Mouse (Mus musculus) myocyte (in vitro differentiated cells): ENCODE measurements around the gene Dmkn.

ENCODE experiments used
- CEBPB ChIP-seq: IDR thresholded peaks from 2 replicates; pipeline ENCODE4 v1.6.1; 2011; ENCODE audit warnings: mild to moderate bottlenecking, moderate library complexity; ENCODE audit not compliant: poor library complexity, insufficient read depth, severe bottlenecking
- E2F4 ChIP-seq: IDR thresholded peaks from one replicate; pipeline ENCODE4 v1.6.1; 2011; ENCODE audit warnings: mild to moderate bottlenecking, control low read depth, moderate library complexity; ENCODE audit not compliant: insufficient read depth
- MAX ChIP-seq: IDR thresholded peaks from one replicate; pipeline ENCODE4 v1.6.1; 2011; ENCODE audit warnings: low read depth, mild to moderate bottlenecking, control low read depth
- MYOD1 ChIP-seq, 3 experiments: IDR thresholded peaks; one replicate each; pipeline ENCODE4 v1.6.1; 2011; ENCODE audit warnings: control low read depth in 2 of 3, low read depth in 2 of 3, mild to moderate bottlenecking in 2 of 3, moderate library complexity in 1 of 3; ENCODE audit not compliant: insufficient read length in 2 of 3, control insufficient read depth in 1 of 3
- MYOG ChIP-seq, 3 experiments: IDR thresholded peaks; one replicate each; pipeline ENCODE4 v1.6.1; 2011; ENCODE audit warnings: control low read depth in 2 of 3, low read depth in 2 of 3, mild to moderate bottlenecking in 2 of 3; ENCODE audit not compliant: insufficient read length in 2 of 3, control insufficient read depth in 1 of 3, insufficient read depth in 1 of 3
- POLR2A ChIP-seq: IDR thresholded peaks from one replicate; pipeline ENCODE4 v1.6.1; 2011; ENCODE audit warnings: low read depth, mild to moderate bottlenecking, control low read depth, moderate library complexity; ENCODE audit not compliant: insufficient read length
- POLR2AphosphoS2 ChIP-seq: IDR thresholded peaks from one replicate; pipeline ENCODE4 v1.6.1; 2011; ENCODE audit warnings: low read depth, control low read depth; ENCODE audit not compliant: insufficient read length
- REST ChIP-seq: IDR thresholded peaks from one replicate; pipeline ENCODE4 v1.6.1; 2011; ENCODE audit warnings: mild to moderate bottlenecking, control low read depth, moderate library complexity; ENCODE audit not compliant: insufficient read depth, insufficient read length
- TCF12 ChIP-seq: IDR thresholded peaks from one replicate; pipeline ENCODE4 v1.6.1; 2011; ENCODE audit warnings: mild to moderate bottlenecking, control low read depth; ENCODE audit not compliant: poor library complexity, insufficient read depth, severe bottlenecking
- TCF3 ChIP-seq: IDR thresholded peaks from one replicate; pipeline ENCODE4 v1.6.1; 2011; ENCODE audit warnings: low read depth, control low read depth; ENCODE audit not compliant: insufficient read length
- USF1 ChIP-seq: IDR thresholded peaks from one replicate; pipeline ENCODE4 v1.6.1; 2011; ENCODE audit warnings: low read depth, mild to moderate bottlenecking, control low read depth, moderate library complexity

DNA sequence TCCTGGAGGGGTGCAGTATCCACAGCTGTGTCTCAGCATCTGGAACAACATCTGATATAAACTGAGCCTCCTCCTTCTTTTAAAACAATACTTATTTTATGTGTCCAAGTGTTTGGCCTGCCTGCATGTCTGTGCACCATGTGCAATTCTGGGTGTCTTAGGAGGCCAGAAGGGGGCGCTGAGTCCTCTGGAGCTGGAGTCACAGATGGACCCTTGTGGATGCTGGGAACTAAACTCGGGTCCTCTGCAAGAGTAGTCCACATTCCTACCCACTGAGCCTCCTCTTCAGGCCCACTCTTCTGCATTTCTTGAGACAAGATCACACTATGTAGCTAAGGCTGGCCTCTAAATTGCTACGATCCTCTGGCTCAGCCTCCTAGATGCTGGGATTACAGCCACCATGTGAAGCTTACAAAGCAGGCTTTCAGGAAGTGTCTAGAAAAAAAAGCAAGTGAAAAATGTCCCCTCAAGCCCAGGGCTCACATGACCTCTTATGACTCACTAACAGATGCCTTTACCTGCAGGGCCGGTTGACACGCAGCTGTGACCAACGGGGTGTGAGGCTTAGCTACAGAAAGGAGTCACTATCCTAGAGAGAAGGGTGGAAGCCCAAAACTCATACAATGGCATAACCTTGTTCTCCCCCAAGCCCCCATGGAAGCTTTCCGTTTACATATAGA is 15.9 kb upstream of the Dmkn start:
- no peak for TF ChIP-seq CEBPB
- TF ChIP-seq POLR2A: no peak
- TF ChIP-seq TCF12: no peak
- no peak for TF ChIP-seq MYOG (IDR thresholded peaks at IDR 0.05; ENCODE audit: control insufficient read depth in 1 of 3, insufficient read depth in 1 of 3, insufficient read length in 2 of 3, low read depth in 2 of 3)
- no peak for TF ChIP-seq POLR2AphosphoS2
- TF ChIP-seq MAX: no peak
- TF ChIP-seq E2F4: no peak
- no peak for TF ChIP-seq REST
- no peak for TF ChIP-seq MYOD1 (IDR thresholded peaks at IDR 0.05; ENCODE audit: control insufficient read depth in 1 of 3, insufficient read length in 2 of 3, low read depth in 2 of 3)
- no peak for TF ChIP-seq TCF3
- no peak for TF ChIP-seq USF1
